Mouse (Mus musculus) E14TG2a.4 (cell line): ENCODE data around the gene Hmbs.
"Not testable (repeated sequence)": the region's sequence is repeated elsewhere in the genome, so short reads cannot be mapped to it uniquely, and the experiment has no call there.

ENCODE experiments used
- H3K27me3 ChIP-seq: 2 replicates; pipeline ENCODE4 v1.6.1; 2014; ENCODE audit warnings: low read length, control low read depth; ENCODE audit not compliant: insufficient read depth
- H3K36me3 ChIP-seq: 2 replicates; pipeline ENCODE4 v1.6.1; 2014; ENCODE audit warnings: low read length, control low read depth; ENCODE audit not compliant: insufficient read depth
- H3K4me1 ChIP-seq: replicated peaks from 2 replicates; pipeline ENCODE4 v1.6.1; 2014; ENCODE audit warnings: low read depth, low read length, control low read depth
- H3K4me3 ChIP-seq: replicated peaks from 2 replicates; pipeline ENCODE4 v1.5.1; 2014; ENCODE audit warnings: mild to moderate bottlenecking, low read length
- H3K9me3 ChIP-seq: 2 replicates; pipeline ENCODE4 v1.6.1; 2014; ENCODE audit warnings: low read length, control low read depth
- CTCF ChIP-seq: conservative IDR thresholded peaks from 2 replicates; pipeline ENCODE4 v1.5.1; 2014; ENCODE audit warnings: low read length
- NANOG ChIP-seq: IDR thresholded peaks from 2 replicates; pipeline ENCODE4 v1.6.1; 2014; ENCODE audit warnings: borderline replicate concordance, low read length, mixed read lengths
- POU5F1 ChIP-seq: IDR thresholded peaks from 2 replicates; pipeline ENCODE4 v1.6.1; 2014; ENCODE audit warnings: low read length, borderline replicate concordance

Hmbs gene

DNA sequence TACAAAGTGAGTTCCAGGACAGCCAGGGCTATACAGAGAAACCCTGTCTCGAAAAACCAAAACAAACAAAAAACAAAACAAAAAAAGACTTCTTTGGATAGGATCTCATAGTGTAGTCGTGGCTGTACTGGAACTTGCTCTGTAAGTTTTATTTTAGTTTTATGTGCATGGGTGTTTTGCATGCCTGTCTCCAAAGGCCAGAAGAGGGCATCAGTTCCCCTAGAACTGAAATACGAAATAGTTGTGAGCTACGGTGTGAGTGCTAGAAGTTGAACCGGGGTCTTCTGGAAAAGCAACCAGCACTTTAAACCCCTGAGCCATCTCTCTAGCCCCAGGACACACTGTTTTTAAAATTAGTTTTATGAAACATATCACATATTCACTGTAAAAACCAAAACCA is 5.5 kb downstream of the Hmbs start:
- peaks cover 57% of the 10 kb centered on the region for H3K4me1 ChIP-seq
- H3K9me3 ChIP-seq, result no peaks in the 10 kb centered on the region
- no peak for TF ChIP-seq CTCF
- no peak for TF ChIP-seq NANOG
- no peak for TF ChIP-seq POU5F1

DNA sequence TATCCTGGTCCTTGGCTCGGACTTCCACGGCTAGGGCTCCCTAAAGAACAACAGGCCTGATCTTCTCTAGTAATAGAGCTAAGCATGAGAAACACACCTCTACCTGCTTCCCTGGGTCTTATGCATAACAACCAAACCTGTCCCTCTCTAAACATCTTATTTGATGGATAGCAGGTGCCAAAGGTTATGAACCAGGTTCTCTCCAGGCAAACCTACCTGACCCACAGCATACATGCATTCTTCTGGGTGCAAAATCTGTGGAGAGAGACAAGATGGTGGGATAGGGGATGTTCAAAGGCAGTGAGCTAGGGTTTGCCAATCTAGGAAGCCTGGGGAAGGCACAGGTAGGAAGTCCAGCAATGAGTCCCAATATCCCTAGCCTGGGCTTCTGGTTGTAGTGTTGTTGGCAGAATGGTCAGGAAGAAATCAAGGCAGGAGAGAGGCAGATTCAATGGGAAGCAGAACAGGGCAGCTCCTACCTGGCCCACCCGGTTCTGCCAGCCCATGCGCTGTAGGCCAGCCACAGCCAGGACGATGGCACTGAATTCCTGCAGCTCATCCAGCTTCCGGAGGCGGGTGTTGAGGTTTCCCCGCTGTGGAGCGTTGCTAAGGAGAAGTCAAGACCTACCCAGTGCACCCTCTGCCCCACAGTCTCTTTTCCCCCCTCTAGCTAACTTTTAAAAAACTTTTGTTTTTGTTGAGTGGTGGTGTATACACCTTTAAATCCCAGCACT is 6.4 kb downstream of the Hmbs start:
- peaks cover 55% of the 10 kb centered on the region for H3K4me1 ChIP-seq
- H3K27me3 ChIP-seq, result no peaks in the 10 kb centered on the region
- H3K4me3 ChIP-seq, result peak overlapping the region; percentile 98
- no peak for TF ChIP-seq CTCF
- no peak for TF ChIP-seq NANOG
- TF ChIP-seq POU5F1, result no peak
- H3K9me3 ChIP-seq, result no peaks in the 10 kb centered on the region
- H3K36me3 ChIP-seq, result peaks cover 69% of the 10 kb centered on the region

More for the DNA sequence above, 5.5 kb downstream of the Hmbs start:
- no peaks in the 10 kb centered on the region for H3K27me3 ChIP-seq
- peaks cover 69% of the 10 kb centered on the region for H3K36me3 ChIP-seq
- H3K4me3 ChIP-seq, result no peak overlapping the region

DNA sequence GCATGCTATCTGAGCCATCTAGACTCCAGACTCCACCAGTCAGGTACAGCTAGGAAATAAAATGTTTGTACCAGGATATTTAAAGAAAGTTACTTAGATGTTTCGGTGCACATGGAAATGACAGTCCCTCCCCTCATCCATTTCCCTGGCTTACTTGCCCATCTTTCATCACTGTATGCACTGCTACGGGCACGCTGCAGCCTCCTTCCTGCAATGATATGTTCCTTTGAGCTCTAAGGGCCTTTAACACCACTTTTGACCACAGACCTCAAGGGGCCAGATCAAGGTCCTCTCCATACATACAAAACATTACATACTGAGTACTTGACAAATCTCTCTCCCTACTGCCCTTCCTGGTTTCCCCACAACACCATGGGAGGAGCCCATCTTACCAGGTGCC is 7.1 kb downstream of the Hmbs start:
- no peak for TF ChIP-seq NANOG
- TF ChIP-seq POU5F1, result no peak
- no peak for TF ChIP-seq CTCF
- H3K4me3 ChIP-seq, result peak overlapping the region; percentile 98
- peaks cover 54% of the 10 kb centered on the region for H3K4me1 ChIP-seq

DNA sequence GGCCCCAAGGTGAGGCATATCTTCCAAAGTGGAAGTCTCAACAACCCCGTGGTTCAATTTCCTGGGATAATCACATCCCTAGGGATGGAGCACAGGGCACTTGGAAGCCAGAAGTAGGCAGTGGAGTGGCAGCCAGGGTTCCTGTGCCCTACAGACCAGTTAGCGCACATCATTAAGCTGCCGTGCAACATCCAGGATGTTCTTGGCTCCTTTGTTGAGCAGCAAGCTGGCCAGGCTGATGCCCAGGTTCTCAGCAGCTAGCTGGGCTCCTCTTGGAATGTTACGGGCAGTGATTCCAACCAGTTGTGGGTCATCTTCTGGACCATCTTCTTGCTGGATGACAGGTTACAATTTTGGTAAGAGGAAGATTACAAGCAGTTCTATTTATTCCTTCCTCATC is 7.5 kb downstream of the Hmbs start:
- Histone ChIP-seq H3K4me3 (peak overlapping the region; percentile 98), H3K36me3 (peaks cover 66% of the 10 kb centered on the region), H3K4me1 (peaks cover 54% of the 10 kb centered on the region)
- not testable (repeated sequence) for H3K27me3 ChIP-seq, H3K9me3 ChIP-seq

More for the DNA sequence above, 7.1 kb downstream of the Hmbs start:
- Histone ChIP-seq H3K9me3 (no peaks in the 10 kb centered on the region), H3K36me3 (peaks cover 66% of the 10 kb centered on the region), H3K27me3 (no peaks in the 10 kb centered on the region)

DNA sequence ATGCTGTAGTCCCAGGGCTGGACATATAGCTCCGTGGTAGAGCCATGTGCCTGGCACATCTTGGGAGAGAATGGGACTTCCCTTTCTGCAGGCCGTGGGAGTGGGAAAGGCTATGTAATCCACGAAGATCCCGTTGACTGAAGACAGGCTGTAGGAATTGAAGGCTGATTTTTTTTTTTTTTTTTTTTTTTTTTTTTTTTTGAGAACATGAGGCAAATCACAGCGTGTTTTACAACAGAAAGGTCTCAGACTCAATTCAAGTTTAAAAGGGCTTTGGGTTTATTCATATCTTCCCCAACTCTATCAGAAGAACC is 8.0 kb downstream of the Hmbs start:
- TF ChIP-seq POU5F1 (no peak), CTCF (no peak), NANOG (no peak)
- peaks cover 54% of the 10 kb centered on the region for H3K4me1 ChIP-seq
- H3K36me3 ChIP-seq, result peaks cover 66% of the 10 kb centered on the region
- H3K27me3 ChIP-seq, result no peaks in the 10 kb centered on the region
- peak overlapping the region; percentile 98 for H3K4me3 ChIP-seq
- H3K9me3 ChIP-seq, result no peaks in the 10 kb centered on the region

DNA sequence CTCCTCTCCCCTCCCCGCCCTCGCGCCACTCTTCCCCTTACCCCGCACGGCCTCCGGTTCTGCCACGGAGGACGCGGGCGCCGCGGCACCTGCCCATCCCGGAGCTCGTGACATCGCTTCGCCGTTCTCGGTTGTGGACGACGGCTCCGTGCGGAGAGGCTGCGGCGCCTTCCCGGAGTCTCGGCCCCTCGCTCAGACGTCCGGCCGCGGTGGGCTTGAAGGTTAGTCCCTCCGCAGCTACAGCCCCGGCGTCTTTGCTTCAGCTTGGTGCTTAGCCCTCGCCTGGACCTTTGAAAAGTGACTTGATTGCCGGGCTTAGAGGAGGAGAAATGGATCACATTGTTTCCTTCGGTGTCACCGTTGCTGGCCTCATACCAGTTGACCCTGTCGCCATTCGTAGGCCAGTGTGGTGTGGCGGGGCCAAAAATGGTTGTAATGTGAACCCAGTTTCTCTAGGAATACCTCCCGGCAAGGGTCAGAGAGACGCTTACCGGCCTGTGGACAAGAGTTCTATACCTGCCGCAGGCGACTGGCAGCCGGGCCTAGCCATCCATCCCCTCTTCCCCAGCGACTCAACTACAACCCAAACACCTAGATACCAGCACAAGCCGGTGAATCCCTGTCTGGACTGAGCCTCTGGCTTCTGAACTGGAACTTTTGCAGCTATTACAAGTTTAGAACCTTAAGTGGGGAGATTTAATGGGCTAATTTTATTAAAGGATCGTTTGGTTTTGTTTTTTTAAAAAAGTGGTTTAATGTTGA is 8.5 kb downstream of the Hmbs start:
- Histone ChIP-seq H3K4me1 (peaks cover 54% of the 10 kb centered on the region), H3K4me3 (peak overlapping the region; percentile 98), H3K27me3 (no peaks in the 10 kb centered on the region), H3K9me3 (no peaks in the 10 kb centered on the region), H3K36me3 (peaks cover 65% of the 10 kb centered on the region)
- TF ChIP-seq POU5F1, result no peak
- no peak for TF ChIP-seq NANOG
- no peak for TF ChIP-seq CTCF

DNA sequence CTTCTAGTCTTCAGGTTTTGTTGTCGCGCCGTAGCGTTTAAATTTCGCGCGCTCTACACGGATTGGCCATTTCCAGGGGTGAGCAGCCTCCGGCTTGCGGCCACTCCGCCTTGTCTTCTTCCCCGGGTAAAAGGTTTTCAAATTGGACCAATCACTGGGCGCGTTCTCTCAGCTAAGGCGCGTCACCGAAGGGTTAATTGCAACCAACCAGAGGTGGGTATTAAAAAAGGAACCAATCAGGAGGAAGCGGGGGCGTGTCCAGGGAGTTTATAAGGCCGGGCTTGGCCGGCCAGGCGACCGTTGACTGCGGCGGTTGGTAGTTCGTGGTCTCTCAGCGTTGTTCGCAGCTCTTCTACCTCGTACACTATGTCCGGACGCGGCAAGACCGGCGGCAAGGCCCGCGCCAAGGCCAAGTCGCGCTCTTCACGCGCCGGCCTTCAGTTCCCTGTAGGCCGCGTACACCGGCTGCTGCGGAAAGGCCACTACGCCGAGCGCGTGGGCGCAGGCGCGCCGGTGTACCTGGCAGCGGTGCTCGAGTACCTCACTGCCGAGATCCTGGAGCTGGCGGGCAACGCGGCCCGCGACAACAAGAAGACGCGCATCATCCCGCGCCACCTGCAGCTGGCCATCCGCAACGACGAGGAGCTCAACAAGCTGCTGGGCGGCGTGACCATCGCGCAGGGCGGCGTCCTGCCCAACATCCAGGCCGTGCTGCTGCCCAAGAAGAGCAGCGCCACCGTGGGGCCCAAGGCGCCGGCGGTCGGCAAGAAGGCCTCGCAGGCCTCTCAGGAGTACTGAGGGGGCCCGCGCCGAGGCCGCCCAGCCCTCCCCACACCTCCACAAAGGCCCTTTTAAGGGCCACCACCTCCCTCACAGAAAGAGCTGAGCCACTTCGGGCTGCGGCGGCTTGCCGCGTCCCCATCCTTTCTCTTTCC is 9.4 kb downstream of the Hmbs start, which contains the start of gene H2afx:
Gene H2afx, plus strand, starts transcription at position 299 of the 935 bp plus-strand sequence.
- Histone ChIP-seq H3K36me3 (peaks cover 66% of the 10 kb centered on the region), H3K4me1 (peaks cover 50% of the 10 kb centered on the region), H3K9me3 (no peaks in the 10 kb centered on the region), H3K4me3 (peak within 1 kb of the TSS; percentile 98), H3K27me3 (no peaks in the 10 kb centered on the region)
- no peak for TF ChIP-seq NANOG
- no peak for TF ChIP-seq POU5F1
- no peak for TF ChIP-seq CTCF

DNA sequence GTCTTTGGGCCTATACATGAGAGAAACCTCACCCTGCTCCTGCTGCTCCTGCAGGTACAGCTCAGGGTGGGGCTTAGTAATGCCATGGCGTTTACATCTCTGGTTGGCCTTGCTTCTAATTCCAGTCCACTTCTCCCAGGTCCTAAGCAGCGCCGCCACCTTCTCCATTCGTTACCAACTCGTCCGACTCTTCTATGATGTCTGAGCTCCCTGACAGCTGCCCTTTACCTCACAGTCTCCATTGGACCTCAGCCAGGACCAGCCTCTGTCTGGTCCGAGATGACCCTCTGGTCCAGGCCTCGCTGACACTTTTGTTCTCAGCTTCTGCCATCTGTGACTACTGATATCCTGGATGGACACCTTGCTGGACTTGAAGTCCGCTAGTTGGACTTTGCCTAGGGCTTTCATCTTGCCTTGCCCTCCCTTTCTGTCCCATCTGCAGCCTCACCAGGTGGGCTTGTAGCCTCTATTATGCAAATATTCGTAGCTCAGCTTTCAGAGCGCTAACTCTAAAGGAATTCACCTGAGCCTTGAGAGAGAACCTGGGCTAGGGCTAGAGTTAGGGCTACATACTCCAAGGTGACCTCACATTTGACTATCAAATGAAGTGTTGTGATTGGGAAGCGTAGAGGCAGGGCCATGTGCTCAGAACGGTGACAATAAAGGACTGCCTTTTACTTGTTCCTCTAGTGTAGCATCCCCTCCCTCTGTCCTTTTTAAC is 10.9 kb downstream of the Hmbs start:
- H3K9me3 ChIP-seq, result no peaks in the 10 kb centered on the region

More for the DNA sequence above, 10.9 kb downstream of the Hmbs start:
- Histone ChIP-seq H3K36me3 (peaks cover 73% of the 10 kb centered on the region), H3K4me1 (peaks cover 45% of the 10 kb centered on the region), H3K27me3 (no peaks in the 10 kb centered on the region), H3K4me3 (peak overlapping the region; percentile 75)
- TF ChIP-seq CTCF (no peak), NANOG (peak; percentile 70; the same call in 1 of the 2 replicates), POU5F1 (peak; percentile 59; the same call in 1 of the 2 replicates)
